Mouse (Mus musculus): ENCODE results near the gene Limch1.

- TF ChIP-seq CTCF (IDR thresholded peaks at IDR 0.05; ENCODE audit: borderline replicate concordance, insufficient read depth, low read length) (no peak), POLR2A (IDR thresholded peaks at IDR 0.05; ENCODE audit: low read depth, low read length) (no peak)
Measured at GRCm38 (mm10) chr5:66967646-66968045, 222.0 kb downstream of the Limch1 start.
